ENCODE assay signal across 20 mouse cellular contexts in the genomic region with DNA sequence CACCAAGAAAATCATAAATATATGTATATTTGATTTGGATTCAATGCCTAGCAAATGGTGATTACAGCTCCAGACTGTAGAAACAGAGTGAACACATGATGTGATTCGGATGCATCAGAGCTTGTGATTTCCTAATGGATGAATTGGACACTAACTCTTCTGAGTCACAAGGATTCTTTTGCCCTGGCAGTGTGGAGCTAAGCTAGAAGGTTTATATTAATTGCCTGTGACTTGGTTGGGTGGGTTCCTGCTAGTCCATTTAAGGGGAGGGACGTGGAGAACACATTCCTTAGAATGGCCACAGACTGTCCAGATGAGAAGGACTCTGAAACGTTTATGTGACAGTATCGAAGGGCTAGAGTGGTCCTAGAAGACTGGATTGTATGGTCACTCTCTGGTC.
"Had no signal": no experiment of that assay in that cellular context is flagged by ENCODE, and none has a peak within 500 bp of the region (broad histone marks: within the 10 kb centered on the region; RNA-seq: fewer than 3 reads in every experiment).

No protein-coding gene starts in this region.

- H3K27ac ChIP-seq: kidney, postnatal 0 days; limb, embryonic 10.5 days; limb, embryonic 13.5 days; liver, embryonic 12.5 days; liver, embryonic 15.5 days; midbrain, embryonic 13.5 days; neural tube, embryonic 13.5 days; stomach, embryonic 15.5 days had no signal

- H3K4me1 ChIP-seq: midbrain, embryonic 13.5 days; neural tube, embryonic 13.5 days; stomach, embryonic 15.5 days had no signal

- ATAC-seq: liver, embryonic 12.5 days; midbrain, embryonic 13.5 days; midbrain, embryonic 16.5 days had no signal

- H3K4me3 ChIP-seq: limb, embryonic 10.5 days; limb, embryonic 13.5 days; liver, embryonic 12.5 days; liver, embryonic 15.5 days; lung, embryonic 15.5 days; midbrain, embryonic 13.5 days; myocyte; neural tube, embryonic 13.5 days; stomach, embryonic 15.5 days had no signal

- H3K27me3 ChIP-seq: liver, embryonic 12.5 days; liver, embryonic 15.5 days; lung, embryonic 15.5 days; midbrain, embryonic 13.5 days; neural tube, embryonic 13.5 days; stomach, embryonic 15.5 days had no signal

- H3K4me2 ChIP-seq: limb, embryonic 13.5 days; liver, embryonic 12.5 days; liver, embryonic 15.5 days; lung, embryonic 15.5 days; midbrain, embryonic 13.5 days; neural tube, embryonic 13.5 days; stomach, embryonic 15.5 days had no signal

- DNase-seq: kidney, adult 2 months; kidney, postnatal 36 days; liver; lung, adult 18-20 months; lung, postnatal 4 days; retina, postnatal 1 day; right cerebral cortex, postnatal 25 days; spleen, adult 18-20 months; thymus, postnatal 25 days had no signal

- H3K9me3 ChIP-seq: limb, embryonic 10.5 days; limb, embryonic 13.5 days; liver, embryonic 12.5 days; liver, embryonic 15.5 days; lung, embryonic 15.5 days; midbrain, embryonic 13.5 days; neural tube, embryonic 13.5 days; stomach, embryonic 15.5 days had no signal

- H3K36me3 ChIP-seq: limb, embryonic 10.5 days; limb, embryonic 13.5 days; liver, embryonic 12.5 days; liver, embryonic 15.5 days; lung, embryonic 15.5 days; midbrain, embryonic 13.5 days; neural tube, embryonic 13.5 days; stomach, embryonic 15.5 days had no signal

- H3K9ac ChIP-seq: limb, embryonic 13.5 days; liver, embryonic 12.5 days; liver, embryonic 15.5 days; lung, embryonic 15.5 days; midbrain, embryonic 13.5 days; neural tube, embryonic 13.5 days; stomach, embryonic 15.5 days had no signal
